Mouse (Mus musculus) small intestine, adult 2 months (tissue): ENCODE results near the gene Grip2.

Experiments used
- CTCF ChIP-seq: fragments of 200-500 bp; IDR thresholded peaks from 2 replicates; pipeline ENCODE4 v1.5.1; 2012; ENCODE audit warnings: low read depth, mild to moderate bottlenecking, control low read depth, inconsistent platforms, low read length, moderate library complexity, mixed read lengths; ENCODE audit not compliant: insufficient replicate concordance, insufficient read length; ENCODE audit errors: extremely low read depth
- POLR2A ChIP-seq: fragments of 200-500 bp; IDR thresholded peaks from 2 replicates; pipeline ENCODE4 v1.6.1; 2012; ENCODE audit warnings: low read depth, mild to moderate bottlenecking, control low read depth, inconsistent platforms, low read length, moderate library complexity

DNA sequence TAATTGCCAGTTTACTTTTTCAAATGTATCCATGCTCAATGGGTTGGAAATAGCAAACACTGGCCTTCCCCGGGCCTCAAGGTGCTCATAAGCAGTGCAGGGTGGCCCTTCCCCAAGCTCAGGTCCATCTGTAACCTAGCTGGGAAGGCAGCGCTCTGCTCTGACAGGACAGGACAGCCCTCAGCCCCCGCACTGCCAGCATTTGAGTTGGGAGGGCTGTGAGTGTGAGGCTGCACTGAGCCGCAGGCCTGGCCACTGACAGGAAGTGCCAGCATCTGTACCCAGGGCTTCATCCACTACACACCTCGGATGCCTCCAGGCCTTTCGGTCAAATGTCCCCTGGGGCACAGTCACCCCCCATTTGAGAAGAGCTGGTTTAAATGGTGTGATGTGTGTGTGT lies 11.1 kb downstream of the Grip2 start:
- TF ChIP-seq CTCF (no peak), POLR2A (no peak)
